Mouse (Mus musculus): ENCODE data around the gene Fndc3b.

Fndc3b gene

DNA sequence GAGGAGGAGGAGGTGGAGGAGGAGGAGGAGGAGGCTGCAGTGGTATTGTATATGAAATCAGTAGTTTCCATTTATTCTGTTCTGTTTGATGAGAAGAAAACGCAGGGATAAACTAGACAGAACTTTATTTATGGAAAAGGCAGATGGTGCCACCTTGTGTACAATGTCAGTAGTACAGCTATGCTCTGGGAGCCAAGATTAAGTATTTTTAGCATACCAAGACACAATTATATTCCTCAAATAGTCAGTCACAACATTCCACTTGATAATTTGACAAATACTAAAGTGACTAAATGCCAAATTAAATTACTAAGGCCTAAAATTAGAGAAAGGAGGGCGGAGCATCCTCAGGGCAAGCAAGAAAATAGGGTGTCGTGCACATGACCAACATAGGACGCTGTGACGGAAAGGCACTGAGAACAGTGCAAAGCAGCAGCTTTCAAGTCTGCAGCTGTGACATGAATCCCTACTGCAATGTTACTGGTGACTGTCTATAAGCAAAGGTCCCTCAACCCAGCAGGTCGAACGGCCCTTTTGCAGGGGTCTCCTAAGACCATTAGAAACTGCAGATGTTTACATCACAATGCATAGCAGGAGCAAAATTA is 244.7 kb downstream of the Fndc3b start:
- peak; percentile 44 for DNase-seq (ENCODE audit: low spot score)

DNA sequence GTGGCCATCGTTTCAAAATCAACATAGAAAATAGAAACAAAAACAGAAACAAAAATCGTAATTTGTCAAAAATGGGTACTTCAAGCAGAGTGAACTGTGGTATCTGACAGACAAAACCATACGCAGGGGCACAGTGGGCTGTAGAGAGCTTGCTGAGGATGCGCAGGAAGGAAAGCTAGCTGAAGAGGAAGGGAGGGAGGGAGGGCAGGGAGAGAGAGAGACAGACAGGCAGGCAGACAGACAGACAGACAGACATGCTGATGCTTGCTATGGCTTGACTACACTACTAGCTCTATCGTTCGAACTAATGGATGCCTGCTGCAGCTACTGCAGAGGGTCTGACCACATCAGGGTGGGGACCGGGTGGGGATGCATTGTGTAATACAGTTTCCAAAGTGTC is 247.7 kb downstream of the Fndc3b start:
- no peak for DNase-seq (ENCODE audit: low spot score)

DNA sequence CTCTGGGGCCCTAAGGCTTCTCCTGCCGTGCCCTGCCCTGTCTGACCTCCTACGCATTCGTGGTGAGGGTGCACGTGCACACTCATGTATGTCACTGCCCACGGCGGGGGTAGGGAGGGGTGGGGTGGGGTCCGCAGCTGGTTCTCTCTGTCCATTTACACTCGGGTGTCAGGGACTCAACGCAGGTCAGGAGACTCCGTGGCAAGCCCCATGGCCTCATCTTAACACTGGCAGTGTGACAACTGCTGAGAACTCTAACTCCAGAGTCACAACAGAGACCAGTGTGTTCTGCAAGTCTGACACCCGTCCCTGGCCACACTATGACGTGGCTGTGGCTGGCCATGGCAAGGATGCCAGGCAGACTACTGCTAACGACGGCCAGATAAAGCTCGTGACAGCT is 248.2 kb downstream of the Fndc3b start:
- DNase-seq (ENCODE audit: low spot score), result no peak

DNA sequence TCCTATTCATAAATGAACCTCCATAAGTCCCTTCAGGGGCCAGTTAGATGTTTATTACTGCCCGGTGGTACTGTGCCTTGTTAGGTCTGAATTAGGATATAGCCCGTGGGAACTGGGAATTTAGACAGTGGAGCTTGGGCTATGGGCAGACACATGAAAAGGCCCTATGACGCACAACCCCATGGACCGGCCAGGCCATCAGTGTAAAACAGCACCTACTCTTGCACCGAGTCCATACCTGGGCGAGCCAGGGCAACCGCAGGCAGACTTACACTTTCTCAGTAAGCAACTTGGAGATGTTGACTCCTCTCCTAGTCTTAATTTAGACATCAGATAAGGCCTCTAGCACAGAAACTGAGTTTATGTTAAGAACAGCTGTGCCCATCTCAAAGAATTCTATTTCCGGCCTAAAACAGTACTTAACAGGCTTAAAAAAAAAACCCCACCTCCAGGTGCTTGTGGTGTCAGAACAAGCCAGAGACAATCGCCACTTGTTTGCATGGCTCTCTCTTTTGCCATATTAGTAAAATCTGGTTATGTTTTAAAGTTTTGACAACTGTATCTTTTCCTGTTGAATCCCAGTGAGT is 248.7 kb downstream of the Fndc3b start:
- DNase-seq (ENCODE audit: low spot score), result no peak

DNA sequence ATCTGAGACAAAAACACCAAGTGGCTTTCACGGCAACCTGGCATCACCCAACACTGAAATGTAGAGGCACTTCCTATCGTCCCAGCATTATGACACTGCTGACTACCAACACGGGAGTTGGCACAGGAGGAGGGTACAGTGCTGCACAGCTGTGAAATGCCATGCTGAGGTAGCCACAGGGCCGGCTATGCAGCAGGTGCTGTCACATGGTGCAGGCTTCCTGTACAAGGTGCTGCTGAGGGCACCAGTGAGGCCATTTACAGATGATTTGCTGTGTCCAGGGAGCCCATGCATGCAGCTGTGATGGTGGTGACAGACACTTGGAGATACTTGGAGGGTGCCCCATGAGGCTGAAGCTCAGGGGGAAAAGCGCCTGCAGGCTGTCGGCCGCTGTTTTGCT is 249.2 kb downstream of the Fndc3b start:
- DNase-seq (ENCODE audit: low spot score), result no peak

DNA sequence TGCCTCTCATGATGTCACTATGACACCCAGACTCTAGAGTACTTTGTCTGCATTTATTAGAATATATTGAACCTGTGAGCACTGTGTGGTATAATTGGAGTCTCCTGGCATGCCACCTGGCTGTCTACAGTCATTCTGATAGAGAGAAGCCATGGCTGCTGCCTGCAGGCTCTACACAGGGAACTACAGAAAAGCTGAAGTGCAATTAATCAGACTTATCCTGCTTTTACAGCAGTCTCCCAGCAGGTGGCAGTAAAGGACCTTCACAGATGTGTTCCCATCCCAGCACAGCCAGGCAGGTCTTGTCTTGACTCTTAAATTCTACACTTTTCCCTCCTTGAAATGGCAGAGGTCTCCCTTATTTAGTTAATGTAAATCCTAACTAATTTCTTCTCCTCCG is 250.1 kb downstream of the Fndc3b start:
- DNase-seq (ENCODE audit: low spot score), result peak; percentile 82

DNA sequence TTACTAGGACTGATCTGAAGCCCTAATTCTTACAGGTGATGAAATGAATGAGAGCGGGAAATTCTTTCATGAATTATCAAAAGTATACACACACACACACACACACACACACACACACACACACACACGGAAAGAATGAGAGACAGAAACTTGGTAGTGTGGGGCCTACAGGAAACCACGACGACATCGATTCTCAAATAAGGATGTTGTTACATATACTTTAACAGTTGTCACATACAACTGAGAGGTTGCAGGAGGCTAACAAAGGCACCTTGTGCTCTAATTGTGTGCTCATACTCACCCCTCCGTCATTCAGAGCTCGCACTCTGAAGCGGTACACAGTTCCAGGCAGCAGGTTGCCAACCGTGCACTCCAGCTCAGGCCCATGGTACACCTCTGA is 252.7 kb downstream of the Fndc3b start:
- DNase-seq (ENCODE audit: low spot score), result no peak

DNA sequence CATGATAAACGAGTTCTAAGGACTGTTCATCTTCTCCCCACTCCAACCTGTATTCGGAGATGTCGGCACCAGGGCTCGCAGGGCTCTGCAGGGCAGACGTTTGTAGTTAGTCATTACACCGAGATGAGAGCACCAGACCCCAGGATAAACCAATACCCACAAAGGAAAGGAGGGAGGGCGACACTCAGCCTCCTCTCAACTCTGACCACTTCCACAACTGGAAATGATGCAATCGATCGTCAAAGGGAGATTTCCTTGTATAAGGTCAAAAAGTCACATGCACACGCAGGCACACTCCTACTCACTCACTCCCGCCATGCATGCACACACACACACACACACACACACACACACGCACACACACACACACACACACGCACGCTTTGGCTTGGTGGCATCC is 254.6 kb downstream of the Fndc3b start:
- no peak for DNase-seq (ENCODE audit: low spot score)

DNA sequence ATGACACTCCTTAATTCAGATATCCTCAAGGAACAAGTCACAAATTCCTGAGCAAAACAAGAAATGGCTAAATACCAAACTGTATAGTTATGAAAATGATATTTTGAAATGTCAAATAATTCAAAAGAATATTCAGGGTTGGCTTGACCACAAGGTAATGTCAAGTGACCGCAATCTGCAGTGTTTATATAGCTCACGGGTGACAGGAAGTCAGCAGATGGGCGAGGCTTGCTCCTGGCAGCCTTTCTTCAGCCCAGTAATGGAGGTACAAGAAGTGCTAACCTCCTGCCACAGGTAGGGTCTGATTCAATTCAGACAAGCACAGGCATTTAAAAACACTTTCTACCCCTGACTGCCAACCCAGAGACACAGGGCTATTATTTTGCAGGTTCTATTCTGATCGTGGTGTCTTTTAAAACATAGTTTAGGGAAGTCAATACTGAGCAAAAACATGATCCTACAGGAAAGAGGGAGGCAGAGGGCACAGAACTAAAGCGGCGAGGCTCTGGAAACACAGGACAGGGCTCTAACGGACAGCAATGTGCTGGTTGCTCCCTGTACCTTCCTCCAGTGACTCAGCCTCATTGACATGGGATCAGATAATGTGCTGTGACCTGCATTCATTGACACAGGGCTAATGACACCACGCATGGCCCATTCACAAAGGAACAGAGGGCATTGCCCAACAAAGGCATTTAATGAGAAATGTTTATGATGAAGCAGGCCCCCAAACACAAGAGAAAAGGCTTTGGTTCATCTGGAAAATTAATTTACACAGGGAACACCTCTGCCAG is 256.5 kb downstream of the Fndc3b start:
- no peak for DNase-seq (ENCODE audit: low spot score)

DNA sequence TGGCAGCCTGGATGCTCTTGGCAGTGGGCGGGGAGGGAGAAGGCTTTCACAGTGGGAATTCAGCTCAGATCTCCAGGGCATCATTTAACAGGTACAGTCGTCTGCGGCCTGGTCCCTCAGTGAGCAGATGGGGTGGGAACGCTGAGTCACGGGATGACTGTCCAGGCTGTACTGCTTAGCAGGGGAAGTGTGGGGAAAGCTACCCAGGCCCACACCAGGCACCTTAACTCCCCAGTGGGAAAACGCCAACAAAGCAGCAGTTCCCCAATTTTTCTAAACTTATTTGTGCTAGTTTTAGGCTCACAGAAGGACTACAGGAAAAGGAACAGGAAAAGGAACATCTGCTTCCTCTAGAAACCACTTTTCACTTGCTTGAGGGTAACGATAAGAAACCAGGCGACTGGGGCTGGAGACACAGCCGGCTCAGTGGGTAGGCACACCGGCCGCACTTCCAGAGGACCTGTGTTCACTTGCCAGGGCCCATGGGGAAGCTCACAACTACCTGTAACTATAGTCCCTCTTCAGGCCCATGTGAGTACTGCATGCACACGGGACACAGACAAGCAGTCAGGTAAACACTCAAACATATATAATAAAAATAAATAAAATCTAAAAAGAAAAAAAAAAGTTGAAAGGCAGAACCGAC is 257.5 kb downstream of the Fndc3b start:
- no peak for DNase-seq (ENCODE audit: low spot score)

DNA sequence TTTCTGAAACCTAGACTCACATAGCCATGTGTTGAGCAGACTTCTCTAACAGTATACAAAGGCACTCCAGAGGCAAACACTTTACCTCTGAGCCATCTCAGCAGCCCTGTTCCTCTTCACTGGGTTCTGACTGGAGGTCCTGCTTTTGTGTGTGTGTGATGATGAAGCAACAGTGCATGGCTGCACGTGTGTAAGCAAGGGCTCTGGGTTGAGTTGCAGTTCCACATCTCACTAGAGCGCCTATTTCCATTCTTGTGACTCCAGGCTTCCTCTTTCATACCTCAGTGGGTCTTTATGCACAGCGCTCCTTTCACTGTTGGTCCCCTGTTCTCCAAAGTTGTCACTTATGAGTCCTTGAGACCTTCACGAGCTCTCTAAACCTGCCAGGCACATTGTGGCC is 261.7 kb downstream of the Fndc3b start:
- DNase-seq (ENCODE audit: low spot score), result no peak

DNA sequence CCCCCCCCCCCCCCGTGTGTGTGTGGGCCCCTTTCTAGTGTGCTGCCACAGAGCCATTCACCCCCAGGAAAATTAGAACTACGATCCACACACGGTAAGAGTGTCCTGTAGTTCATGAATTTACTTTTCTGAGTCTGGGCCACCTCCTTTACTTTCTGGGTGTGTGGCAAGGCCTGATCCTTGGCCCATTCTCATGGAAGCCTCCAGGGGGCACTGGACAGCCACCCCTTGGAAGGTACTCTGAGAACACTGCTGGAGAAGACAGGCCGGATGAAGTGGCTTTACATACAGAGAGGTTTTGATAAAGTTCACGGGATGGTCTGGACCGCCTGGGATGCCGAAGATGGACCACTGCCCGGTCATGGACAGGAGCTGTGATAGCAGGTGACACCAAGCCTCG is 262.7 kb downstream of the Fndc3b start:
- DNase-seq (ENCODE audit: low spot score), result no peak

DNA sequence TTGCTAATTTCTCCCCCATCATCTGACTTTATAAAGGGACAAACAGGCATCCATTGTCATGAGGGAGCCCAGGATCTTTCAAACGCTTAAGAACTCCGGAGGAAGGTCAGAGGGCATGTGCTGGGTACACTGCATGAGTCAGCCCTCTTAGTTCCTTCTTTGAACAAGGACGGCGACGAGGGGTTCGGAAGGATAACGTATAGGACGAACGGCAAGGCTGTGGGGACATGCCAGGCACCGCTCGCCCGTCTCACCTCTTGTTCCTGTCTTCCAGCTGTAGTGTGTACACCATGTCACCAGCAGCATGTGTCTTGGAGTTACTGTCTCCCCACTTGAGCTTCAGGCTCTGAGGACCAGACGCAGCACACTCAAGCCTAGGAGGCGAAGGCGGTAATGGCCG is 271.4 kb downstream of the Fndc3b start:
- DNase-seq (ENCODE audit: low spot score), result no peak

DNA sequence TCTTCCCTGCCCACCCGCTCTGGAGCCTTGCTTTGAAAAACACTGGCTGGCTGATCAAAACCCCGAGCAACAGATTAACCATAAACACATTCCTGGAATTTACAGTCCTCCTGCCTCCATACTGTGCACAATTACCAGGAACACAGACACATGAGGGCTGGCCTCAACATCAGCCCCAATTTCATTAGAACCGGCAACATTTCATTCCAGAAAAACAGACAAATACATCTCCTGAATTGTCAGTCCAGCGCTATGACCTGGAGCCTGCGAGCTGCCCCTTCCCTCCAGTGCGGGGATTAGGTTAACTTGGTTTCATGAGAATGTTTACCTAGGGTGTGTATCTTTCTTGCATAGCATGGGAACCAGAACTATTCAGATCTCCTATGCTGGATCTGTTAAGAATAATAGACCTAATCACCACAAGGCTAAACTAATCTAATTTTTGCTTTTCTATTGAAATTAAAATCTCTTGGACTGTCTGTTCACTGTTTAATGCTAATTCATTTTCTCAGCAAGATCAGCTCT is 275.9 kb downstream of the Fndc3b start:
- no peak for DNase-seq (ENCODE audit: low spot score)

DNA sequence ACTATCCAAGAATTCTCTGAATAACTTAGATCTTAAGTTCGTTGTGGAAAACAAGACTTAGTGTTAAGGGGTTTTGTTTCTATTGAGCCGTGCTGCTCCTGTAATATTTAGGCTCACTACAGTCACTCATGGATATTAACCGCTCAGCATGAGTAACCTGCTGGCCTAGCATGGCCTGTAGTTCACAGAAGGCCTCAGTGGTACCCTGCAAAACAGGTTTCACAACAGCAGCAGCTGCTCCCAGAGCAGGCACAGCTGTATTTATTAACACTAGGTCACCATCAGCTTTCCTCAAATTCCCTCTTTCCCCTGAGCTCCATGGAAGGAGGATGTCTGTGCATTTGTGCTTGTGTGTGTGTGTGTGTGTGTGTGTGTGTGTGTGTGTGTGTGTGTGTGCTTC is 278.1 kb downstream of the Fndc3b start:
- DNase-seq (ENCODE audit: low spot score), result peak; percentile 28

DNA sequence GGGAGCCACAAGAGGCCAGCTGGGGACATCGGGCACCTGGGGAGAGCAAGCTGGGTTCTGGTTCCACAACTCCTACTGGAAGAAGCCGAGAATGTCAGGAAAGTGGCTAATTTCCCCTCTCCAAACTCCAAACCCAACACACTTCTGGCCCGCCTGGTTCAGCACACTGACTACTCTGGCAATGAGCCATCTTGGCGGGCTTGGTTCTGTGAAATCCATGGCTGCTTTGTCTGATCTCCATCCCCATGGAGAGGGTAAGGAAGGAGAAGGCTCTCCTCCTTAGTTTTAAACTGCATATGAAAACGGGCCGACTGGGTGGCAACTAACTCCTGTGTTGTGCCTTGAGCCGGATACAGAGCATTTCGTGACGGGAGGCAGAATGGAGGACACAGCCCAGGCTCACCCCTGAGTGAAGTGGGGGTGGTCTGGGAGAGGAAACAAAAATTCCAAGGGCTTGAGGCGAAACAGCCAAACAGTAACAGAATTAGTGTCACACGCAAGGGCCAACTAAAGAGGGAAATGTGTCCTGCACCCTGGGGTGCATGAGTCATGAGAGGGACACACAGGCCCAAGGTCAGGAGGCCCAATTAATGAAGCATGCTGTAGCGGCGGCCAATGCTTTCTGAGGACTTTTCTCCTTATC is 280.4 kb downstream of the Fndc3b start:
- DNase-seq (ENCODE audit: low spot score), result no peak

DNA sequence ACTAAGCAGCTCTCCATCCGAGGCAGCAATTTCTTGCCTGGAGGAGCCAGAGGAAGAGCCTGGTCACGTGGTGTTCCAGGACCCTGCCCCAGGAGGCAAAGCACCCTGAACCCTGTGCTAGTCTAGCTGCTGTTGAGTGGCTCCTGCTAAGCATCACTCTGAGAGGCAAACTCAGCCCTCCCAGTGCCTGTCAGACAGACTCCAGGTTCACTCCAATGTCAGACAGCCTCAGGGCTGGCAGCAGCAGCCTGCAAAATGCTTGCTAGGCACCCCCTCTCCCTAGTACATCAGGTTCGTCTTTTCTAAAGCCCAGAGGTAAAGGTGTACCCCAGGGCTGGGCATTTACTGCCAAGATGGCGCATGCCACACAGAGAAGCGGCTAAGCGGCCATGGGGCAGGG is 283.7 kb downstream of the Fndc3b start:
- DNase-seq (ENCODE audit: low spot score), result no peak

DNA sequence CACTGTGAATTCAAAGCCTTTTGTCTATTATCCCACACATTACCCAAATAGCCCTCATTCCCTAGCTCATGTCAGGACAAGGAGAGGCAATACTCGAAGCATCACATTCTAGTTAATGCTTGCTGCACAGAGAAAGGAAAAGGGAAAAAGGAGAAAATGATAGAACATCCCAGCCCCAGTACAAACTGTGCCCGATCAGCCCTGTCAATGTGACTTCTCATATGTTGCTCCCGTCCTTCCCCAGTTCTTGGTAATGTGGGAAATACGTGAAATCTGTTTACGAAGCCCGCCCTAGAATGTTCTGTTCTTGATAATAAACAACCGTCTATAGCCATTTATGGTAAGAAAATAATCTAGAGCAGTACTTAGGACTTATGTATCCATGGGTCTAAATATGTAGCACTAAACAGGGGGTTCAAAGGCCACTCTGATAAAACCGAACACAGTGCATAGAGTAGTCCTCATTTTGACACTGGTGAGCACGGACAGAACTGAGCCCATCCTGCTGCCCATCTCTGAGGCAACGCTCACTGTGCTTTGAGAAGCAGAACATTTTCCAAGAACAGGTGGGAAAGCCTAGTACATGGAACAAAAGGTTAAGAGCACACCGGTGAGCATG is 286.9 kb downstream of the Fndc3b start:
- no peak for DNase-seq (ENCODE audit: low spot score)

DNA sequence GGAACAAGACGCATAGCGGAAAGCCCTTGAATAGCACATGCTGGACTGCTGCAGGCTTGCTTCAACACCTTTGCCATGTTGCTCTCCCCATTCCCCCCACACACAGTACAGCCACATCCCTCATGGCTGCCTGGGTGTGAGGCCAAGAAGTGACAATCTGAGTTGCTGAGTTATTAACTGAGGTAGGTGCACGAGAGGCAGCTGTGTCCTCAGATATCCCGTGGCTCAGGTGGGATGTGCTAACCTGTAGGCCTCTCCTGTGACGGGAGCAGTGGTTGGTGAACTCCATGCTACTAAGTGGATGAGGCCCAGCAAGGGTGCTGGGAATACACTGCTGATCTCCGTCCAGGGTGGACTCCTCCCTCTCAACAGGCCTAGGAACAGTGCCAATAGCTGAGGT is 288.6 kb downstream of the Fndc3b start:
- DNase-seq (ENCODE audit: low spot score), result no peak

DNA sequence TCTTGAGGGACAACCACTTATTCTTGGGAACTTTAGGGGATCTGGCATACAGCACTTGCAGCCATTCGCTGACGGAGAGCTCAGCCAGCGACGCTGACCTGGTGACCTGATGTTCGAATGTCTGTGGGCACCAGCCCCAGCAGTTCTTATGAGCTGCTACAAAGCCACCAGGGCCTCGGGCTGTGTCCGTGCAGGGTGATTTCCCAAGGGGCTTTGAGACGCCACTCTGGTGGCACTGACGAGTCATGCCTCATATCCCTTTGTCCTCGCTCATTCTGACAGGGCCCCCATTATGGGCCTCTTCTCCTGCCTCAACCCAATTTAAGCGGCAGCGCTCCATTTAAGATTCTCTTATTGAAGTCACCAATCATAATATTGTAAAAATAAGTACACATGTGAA is 289.1 kb downstream of the Fndc3b start:
- DNase-seq (ENCODE audit: low spot score), result no peak

DNA sequence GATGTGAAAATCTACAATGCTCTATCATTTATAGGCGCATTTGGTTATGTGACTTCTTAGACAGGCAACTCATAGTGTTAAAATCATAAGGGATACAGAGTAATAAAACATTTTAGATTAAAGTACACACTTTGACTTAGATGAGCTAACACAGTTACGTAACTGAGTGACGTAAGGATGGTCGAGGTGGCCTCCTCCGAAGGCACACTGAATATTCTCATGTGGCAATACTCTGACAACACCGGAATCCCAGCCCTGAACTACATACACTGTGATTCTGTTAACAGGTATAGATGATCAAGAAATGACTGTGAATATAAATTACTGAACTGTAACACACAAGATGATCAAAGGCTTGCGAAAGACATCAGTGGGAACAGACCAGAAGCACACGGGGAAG is 292.5 kb downstream of the Fndc3b start:
- no peak for DNase-seq (ENCODE audit: low spot score)

DNA sequence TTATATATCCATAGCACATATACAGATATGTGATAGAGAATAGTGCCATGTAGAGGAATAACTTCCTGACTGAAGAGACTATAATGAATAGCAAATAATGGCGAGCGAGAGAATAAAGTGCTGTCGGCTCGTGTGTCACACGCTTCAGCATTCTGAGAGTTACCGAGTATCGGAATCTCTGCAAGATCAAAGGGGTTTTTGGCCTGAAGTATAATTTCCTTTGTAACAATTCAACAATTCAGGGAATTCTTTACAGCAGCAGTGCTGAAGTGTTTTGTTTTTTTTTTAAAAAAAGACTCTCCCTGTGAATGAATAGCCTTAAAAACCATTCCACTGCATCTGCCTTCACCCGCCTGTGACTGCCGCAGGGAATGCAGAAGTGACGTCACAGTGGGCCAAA is 294.3 kb downstream of the Fndc3b start:
- no peak for DNase-seq (ENCODE audit: low spot score)

Data from urinary bladder, postnatal 14 days (tissue).